Mouse (Mus musculus) kidney, postnatal 14 days (tissue): ENCODE measurements around the gene Tuft1.

ENCODE experiments used
- DNase-seq: peaks from one replicate; pipeline ENCODE4 v3.0.0; 2022; ENCODE audit warnings: mixed read lengths

Gene Tuft1

DNA sequence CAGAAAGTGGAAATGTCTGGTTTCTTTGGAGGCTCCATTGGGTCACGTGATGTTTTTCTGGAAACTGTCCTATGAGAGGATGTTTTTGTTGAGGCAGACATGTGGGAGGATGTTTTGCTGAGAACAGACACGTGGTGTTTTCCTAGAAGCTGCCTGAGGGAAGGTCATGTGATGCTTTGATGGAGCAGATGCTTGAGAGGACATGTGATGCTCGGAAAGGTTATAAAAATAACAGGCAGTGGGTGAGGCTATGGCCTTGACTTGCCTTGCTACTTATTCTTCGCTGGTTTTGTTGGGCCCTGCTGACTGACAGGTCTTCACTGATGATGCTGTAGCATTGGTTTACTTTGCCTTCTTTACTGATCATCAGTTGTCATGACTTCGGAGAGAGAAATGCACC is 67.6 kb downstream of the Tuft1 start:
- DNase-seq: no peak

DNA sequence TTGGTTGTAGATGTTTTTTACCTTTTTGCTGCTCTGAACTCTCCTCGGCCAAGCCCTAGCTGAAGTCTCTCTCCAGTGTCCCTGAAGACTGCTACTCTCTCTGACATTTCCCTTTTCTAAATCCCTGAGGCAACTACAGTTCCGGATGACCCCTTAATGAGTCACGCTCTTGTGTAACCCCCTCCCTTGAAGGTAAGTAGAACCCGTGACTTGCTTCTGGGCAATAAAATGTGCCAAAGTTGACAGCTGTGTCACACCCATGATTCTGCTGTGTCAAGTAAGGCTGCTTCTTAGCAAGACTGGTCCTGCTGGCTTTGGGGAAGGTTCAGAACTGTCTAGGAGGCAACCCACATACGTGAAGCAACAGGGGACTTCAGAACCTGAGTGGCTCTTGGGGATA is 70.7 kb downstream of the Tuft1 start:
- DNase-seq: no peak

DNA sequence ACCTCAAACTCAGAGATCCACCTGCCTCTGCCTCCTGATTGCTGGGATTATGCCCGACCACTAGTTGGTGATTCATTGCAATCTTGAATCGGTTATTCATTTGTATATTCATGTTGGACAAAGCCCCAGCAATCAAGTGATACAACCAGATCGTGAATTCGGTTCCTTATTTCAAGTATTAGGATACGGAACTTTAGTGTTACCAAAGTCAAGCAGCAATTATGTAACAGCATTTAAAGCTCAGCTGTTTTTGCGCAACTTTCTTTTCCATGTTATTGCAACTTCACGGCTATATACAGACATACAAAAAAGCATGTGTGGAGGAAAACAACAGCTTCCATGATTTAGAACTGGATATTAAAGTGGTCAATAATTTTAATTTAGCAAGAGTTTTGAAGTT is 75.7 kb downstream of the Tuft1 start:
- no peak for DNase-seq

DNA sequence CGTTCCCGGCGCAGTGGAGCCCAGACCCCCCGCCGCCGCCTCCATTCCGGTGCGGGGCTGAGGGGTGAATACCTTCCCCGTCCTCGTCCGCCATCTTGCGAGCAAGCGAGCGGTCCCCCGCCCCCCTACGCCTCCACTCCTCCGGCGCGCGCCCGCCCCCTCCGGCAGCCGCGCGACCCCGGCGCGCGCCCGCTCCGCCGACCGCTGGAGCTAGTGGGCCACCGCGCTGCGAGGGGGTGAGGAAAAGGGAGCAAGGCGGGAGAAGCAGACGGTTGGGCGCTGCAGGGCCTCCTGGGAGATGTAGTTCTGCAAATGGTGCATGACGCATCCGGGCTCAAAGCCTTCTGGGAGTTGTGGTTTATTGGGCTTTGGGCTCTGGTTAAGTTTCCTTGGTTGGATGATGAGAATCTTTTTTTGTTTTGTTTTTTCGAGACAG is 76.2 kb downstream of the Tuft1 start, which contains the start of gene Snx27:
Snx27 (minus strand) TSS at position 261 of the 436 bp plus-strand sequence.
- peak; percentile 95 for DNase-seq

DNA sequence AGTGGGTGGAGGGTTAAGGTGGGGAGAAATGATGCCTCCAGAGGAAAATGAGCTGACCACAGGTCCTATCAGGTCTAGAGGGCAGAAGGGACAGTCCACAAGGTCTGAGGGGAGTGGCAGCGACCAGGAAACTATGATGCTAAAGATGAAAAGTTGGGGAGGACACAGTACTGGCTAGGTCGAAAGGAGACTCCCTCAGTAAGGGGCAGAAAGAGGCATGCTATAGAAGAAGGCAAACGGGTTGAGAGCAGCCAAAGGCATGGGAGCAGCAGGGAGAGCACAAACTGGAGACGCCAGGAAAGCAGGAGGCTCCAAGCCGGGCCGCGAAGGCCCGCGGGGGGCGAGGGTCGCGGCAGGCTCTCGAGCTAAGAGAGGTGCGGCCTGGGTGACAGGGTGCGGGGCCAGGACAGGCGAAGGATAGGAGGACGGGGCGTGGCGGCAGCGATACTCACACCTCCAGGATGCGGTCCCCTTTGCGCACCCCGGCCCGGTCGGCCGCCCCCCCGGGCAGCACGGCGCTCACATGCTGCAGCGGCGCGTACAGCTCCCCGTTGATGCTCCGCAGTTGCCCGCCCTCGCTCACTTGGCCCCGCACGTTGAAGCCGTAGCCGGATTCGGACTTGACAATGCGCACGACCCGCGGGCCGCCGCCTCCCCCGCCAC is 76.7 kb downstream of the Tuft1 start:
- no peak for DNase-seq

DNA sequence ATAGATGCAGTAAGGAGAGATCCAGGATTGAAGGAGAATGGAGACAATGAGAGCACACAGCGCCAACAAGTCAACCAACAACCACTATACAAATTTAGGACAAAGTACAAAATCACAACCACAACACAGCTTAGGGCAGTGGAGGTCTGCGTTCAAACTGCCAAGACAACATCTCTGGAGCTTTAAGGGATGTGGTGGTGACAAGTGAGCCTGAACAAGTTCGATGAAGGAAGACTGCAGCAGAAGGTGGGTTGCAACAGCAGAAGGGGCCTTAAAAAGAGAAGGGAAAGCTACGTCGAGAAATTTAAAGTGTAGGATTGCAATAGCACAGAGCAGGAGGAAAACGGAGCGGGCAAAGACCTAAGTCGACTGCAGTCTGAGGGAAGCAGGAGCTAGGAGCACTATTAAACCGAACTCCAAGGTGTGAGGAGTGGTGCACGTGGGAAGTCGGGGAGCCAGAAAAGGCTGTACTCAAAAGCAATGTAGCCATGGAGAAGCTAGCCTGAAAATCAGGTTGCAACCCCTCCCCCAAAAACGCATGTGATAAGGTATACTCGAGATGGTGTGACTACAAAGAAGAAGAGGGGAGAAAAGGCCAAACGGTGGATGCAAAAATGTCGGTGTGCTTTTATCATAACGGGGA is 77.4 kb downstream of the Tuft1 start:
- peak; percentile 8 for DNase-seq

DNA sequence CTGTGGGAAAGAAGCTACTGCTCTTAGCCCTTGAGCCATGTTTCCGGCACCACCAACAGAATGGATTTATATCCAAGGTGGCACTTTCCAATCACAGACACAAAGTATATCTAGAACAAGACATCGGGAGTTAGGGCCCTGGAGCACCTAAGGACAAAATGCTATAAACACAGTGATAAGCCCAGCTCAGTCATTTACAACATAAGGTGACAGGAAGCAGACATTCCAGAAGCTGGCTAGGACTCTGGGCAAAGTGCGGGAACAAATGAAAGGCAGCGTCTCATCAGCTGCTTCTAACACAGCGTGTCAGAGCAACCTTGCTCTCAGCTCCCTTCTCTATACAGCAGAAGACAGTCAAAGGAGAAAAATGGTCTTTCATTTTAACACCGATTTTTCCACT is 84.2 kb downstream of the Tuft1 start:
- no peak for DNase-seq

DNA sequence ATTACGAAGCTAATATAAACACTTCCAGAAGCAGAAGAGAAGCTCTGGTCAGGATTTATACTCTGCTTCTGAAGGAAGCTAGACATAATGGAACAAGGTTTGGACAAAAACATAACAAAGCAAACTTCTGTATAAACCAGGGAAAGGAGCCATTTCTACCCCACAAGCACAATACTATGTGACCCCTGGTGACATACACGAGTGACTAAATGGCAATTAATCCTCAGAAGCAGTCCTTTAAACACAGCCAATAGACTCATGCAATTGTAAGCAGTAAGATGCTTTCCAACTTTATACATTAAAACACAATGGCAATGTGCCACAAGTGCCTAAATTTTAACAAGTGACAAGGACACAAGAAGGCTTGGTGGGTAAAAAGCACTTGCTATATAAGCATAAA is 91.4 kb downstream of the Tuft1 start:
- no peak for DNase-seq

DNA sequence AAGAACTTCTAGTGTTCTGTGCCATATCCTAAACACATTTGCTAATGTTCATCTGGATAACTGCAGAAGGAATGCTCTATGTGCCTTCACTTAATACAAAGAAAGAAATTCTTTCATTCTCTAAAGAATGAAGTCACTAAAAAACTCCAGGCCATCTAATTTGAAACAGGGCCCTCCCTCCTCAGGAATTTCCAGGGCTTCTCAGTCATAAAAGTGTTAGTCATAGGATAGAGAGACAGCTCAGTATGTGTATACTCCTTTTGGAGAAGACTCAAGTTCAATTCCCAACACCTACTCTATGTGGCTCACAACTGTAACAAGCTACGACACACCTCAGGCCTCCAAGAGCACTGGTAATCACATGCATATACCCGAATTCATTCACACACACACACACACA is 93.1 kb downstream of the Tuft1 start:
- DNase-seq: peak; percentile 6

DNA sequence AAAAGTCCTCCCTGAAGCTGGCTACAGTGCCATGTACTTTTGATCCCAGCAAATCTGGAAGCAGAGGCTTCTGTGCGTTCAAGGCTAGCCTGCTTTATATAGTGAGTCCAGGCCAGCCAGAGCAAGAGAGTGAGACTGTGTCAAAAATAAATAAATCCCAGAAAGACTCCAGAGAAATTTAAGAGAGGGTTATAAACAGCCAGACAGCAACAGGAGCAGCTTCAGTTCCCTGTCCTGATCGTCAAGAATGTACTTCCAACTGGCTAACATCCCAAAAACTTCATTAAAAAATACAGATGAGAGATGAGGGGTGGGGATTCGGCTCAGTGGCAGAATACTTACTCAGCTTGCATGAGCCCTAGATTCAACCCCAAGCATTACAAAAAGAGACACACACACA is 93.5 kb downstream of the Tuft1 start:
- no peak for DNase-seq

DNA sequence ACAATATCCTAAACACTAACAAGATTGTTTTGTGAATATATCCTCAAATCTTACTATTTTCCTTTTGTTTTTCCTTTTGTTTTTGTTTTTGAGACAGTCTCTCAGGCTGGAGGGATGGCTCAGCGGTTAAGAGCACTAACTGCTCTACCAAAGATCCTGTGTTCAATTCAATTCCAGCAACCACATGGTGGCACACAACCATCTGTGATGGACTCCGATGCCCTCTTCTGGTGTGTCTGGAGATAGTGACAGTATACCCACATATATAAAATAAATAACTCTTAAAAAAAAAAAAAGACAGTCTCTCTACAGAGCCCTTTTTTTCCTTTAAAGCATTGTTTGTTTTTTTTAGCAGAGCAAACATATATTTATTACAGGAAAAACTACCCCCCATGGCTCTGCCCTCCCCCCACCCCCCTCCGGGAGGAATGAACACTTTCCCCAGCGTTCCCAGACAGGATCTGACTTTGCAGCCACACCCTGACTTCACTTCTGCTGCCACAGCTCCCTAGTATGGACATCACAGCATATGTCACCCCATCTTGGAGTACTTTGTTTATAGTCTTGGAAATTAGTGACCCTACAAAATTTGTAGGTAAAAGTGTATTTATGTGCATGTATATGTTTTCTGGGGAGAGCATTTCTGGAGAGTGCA is 94.2 kb downstream of the Tuft1 start:
- DNase-seq: no peak

DNA sequence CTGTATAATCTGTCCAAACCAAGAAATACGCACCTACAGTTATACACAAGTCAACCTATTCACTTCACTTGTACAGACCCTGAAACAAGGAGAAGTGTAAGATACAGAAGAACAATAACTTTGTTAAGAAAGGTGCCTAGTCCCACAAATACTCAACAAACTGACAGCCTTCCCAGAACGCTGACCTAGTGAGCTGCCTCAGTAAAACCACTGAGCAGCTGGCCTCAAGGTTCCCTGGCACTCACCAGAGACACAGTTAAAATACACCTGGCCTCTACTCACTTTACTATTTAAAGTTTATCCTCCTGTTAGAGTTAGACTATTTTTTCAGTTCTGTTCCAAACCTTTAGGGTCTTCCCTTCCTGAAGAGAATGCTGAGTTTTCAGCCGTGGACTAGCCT is 95.5 kb downstream of the Tuft1 start:
- DNase-seq: no peak
